Mouse (Mus musculus) cortical plate, adult 2 months (tissue): ENCODE data around the gene Slc37a2.

ENCODE experiments used
- CTCF ChIP-seq: fragments of 200-500 bp; IDR thresholded peaks from 2 replicates; pipeline ENCODE4 v1.5.1; 2011; ENCODE audit warnings: mild to moderate bottlenecking, control low read depth, low read length; ENCODE audit not compliant: insufficient read depth; ENCODE audit errors: extremely low read depth
- POLR2A ChIP-seq: fragments of 200-500 bp; IDR thresholded peaks from 2 replicates; pipeline ENCODE4 v1.6.1; 2011; ENCODE audit warnings: mild to moderate bottlenecking, low read length, control low read depth; ENCODE audit not compliant: insufficient read depth; ENCODE audit errors: extremely low read depth

DNA sequence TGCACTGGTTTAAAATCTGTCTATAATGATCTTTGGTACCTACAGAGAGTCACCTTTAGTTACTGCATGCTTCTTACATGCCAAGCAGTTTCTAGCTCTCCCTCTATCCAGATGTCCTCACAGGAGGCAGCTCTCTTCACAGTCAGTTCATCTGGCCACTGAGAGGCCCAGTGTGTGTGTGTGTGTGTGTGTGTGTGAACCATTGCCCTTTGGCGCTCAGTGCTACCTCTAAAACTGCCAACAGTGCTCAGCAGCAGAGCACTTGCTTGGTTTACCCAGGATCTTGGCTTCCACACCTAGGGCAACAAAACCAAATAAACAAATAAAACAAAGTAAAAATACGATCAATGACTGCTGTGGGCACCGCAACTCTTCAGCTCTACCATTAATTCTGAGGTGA is 5.6 kb downstream of the Slc37a2 start:
- TF ChIP-seq POLR2A, result no peak
- TF ChIP-seq CTCF, result no peak
